Mouse (Mus musculus) embryonic facial prominence, embryonic 12.5 days (tissue): Measurements from ENCODE around the gene Atp2a1. TPM values are rescaled to one million over a fixed set of nuclear protein-coding genes. Genes with fewer than 3 reads are reported as not detected.
"Not testable (repeated sequence)": the region's sequence is repeated elsewhere in the genome, so short reads cannot be mapped to it uniquely, and the experiment has no call there.

Experiments used
- ATAC-seq: fragments of 200-750 bp; cut with Nextera tagmentation; 2 replicates; pipeline ENCODE4 v1.8.0; 2017; ENCODE audit not compliant: insufficient number of reproducible peaks, insufficient read depth, low FRiP score, low TSS enrichment
- H3K27ac ChIP-seq: fragments of 300-500 bp; sonication (generic); 2 replicates; pipeline ENCODE4 v1.5.1; 2016; ENCODE audit warnings: mild to moderate bottlenecking
- H3K27me3 ChIP-seq: fragments of 300-500 bp; sonication (generic); 2 replicates; pipeline ENCODE4 v1.6.1; 2016; ENCODE audit warnings: mild to moderate bottlenecking, moderate library complexity
- H3K36me3 ChIP-seq: fragments of 300-500 bp; sonication (generic); 2 replicates; pipeline ENCODE4 v1.6.1; 2016; ENCODE audit warnings: mild to moderate bottlenecking
- H3K4me1 ChIP-seq: fragments of 300-500 bp; sonication (generic); 2 replicates; pipeline ENCODE4 v1.6.1; 2016
- H3K4me2 ChIP-seq: fragments of 300-500 bp; sonication (generic); replicated peaks from 2 replicates; pipeline ENCODE4 v1.6.1; 2016; ENCODE audit warnings: mild to moderate bottlenecking, moderate library complexity
- H3K4me3 ChIP-seq: fragments of 300-500 bp; sonication (generic); 2 replicates; pipeline ENCODE4 v1.5.1; 2016; ENCODE audit warnings: mild to moderate bottlenecking
- H3K9ac ChIP-seq: fragments of 300-500 bp; sonication (generic); 2 replicates; pipeline ENCODE4 v1.6.1; 2016; ENCODE audit warnings: mild to moderate bottlenecking, moderate library complexity
- H3K9me3 ChIP-seq: fragments of 300-500 bp; sonication (generic); 2 replicates; pipeline ENCODE4 v1.6.1; 2016; ENCODE audit warnings: mild to moderate bottlenecking, moderate library complexity
- WGBS: fragments of 180-500 bp; shearing (Covaris S2); methylation state at CpG from one replicate; pipeline ENCODE4 v1.1.7; 2016; 5-methylcytosine and 5-hydroxymethylcytosine counted together
- polyA plus RNA-seq: library from polyadenylated mRNA; unstranded; fragments of >200 nt; fragmentation: Nextera tagmentation; extraction: Ambion mirVana; gene quantifications from 2 replicates; pipeline ENCODE4 v1.2.1, GENCODE M21; 2016

Atp2a1 gene
- polyA plus RNA-seq, 1 experiment from 2014 or later, result 26.8 TPM

- no peaks in the 10 kb centered on the region for H3K9me3 ChIP-seq
- 90% methylated on average over 6 of the region's 6 CpGs for WGBS
- H3K4me1 ChIP-seq, result no peaks in the 10 kb centered on the region
- H3K27me3 ChIP-seq, result no peaks in the 10 kb centered on the region
- peaks cover 95% of the 10 kb centered on the region for H3K36me3 ChIP-seq
- H3K9ac ChIP-seq, result no peak overlapping the region
- no peak for ATAC-seq
- no peak overlapping the region for H3K4me3 ChIP-seq
- no peak overlapping the region for H3K4me2 ChIP-seq
- H3K27ac ChIP-seq, result no peak overlapping the region
Observed at GRCm38 (mm10) chr7:126494120-126494519, 31.2 kb upstream of the Atp2a1 start.

- no peak overlapping the region for H3K4me3 ChIP-seq
- H3K4me1 ChIP-seq, result peaks cover 7% of the 10 kb centered on the region; the same call in 1 of the 2 replicates
- no peak overlapping the region for H3K27ac ChIP-seq
- no peaks in the 10 kb centered on the region for H3K27me3 ChIP-seq
- H3K9ac ChIP-seq, result no peak overlapping the region; the same call in 1 of the 2 replicates
- H3K36me3 ChIP-seq, result peaks cover 76% of the 10 kb centered on the region
- WGBS, result 63% methylated on average over 11 of the region's 11 CpGs
- H3K9me3 ChIP-seq, result no peaks in the 10 kb centered on the region
- no peak overlapping the region for H3K4me2 ChIP-seq
- ATAC-seq, result no peak
Observed at GRCm38 (mm10) chr7:126491973-126492372, 29.1 kb upstream of the Atp2a1 start.

GRCm38 (mm10) chr7:126491005-126491404, 28.1 kb upstream of the Atp2a1 start:
- no peak overlapping the region for H3K9ac ChIP-seq
- peaks cover 66% of the 10 kb centered on the region for H3K36me3 ChIP-seq
- WGBS, result 85% methylated on average over 1 of the region's 1 CpGs
- no peak for ATAC-seq
- H3K4me2 ChIP-seq, result no peak overlapping the region
- no peak overlapping the region for H3K4me3 ChIP-seq
- H3K27me3 ChIP-seq, result no peaks in the 10 kb centered on the region
- H3K4me1 ChIP-seq, result peaks cover 7% of the 10 kb centered on the region; the same call in 1 of the 2 replicates
- H3K27ac ChIP-seq, result no peak overlapping the region
- no peaks in the 10 kb centered on the region for H3K9me3 ChIP-seq

GRCm38 (mm10) chr7:126487617-126488385, 24.9 kb upstream of the Atp2a1 start:
- not testable (repeated sequence) for H3K27ac ChIP-seq, H3K9me3 ChIP-seq, H3K27me3 ChIP-seq, ATAC-seq, H3K4me1 ChIP-seq
- H3K4me2 ChIP-seq, result peak overlapping the region; percentile 86
- H3K9ac ChIP-seq, result peak overlapping the region; percentile 68
- WGBS, result 18% methylated on average over 25 of the region's 25 CpGs
- peak overlapping the region; percentile 77 for H3K4me3 ChIP-seq
- H3K36me3 ChIP-seq, result peaks cover 34% of the 10 kb centered on the region

GRCm38 (mm10) chr7:126487052-126487483, 24.2 kb upstream of the Atp2a1 start, which contains the start of gene Tufm:
Gene Tufm (plus strand): TSS chr7:126487361.
- Histone ChIP-seq H3K4me2 (peak within 1 kb of the TSS; percentile 86), H3K36me3 (peaks cover 27% of the 10 kb centered on the region), H3K27ac (peak within 1 kb of the TSS; percentile 65), H3K4me3 (peak within 1 kb of the TSS; percentile 77), H3K9me3 (no peaks in the 10 kb centered on the region), H3K27me3 (no peaks in the 10 kb centered on the region), H3K4me1 (peaks cover 10% of the 10 kb centered on the region; the same call in 1 of the 2 replicates), H3K9ac (peak within 1 kb of the TSS; percentile 68)
- peak; percentile 89 for ATAC-seq
- under 1% methylated on average over 32 of the region's 32 CpGs for WGBS

- Histone ChIP-seq H3K36me3 (no peaks in the 10 kb centered on the region), H3K27ac (peak overlapping the region; percentile 71), H3K27me3 (no peaks in the 10 kb centered on the region), H3K4me2 (peak overlapping the region; percentile 58), H3K9ac (peak overlapping the region; percentile 31), H3K4me3 (peak overlapping the region; percentile 32), H3K4me1 (0 out of 2 replicates have a peak, but pooled peaks cover 3% of the 10 kb centered on the region), H3K9me3 (0 out of 2 replicates have a peak, but pooled peaks cover 3% of the 10 kb centered on the region)
- under 1% methylated on average over 23 of the region's 23 CpGs for WGBS
- peak; percentile 80 for ATAC-seq
Observed at GRCm38 (mm10) chr7:126482392-126482871, 19.5 kb upstream of the Atp2a1 start.

- H3K9me3 ChIP-seq, result 0 out of 2 replicates have a peak, but pooled peaks cover 3% of the 10 kb centered on the region
- H3K9ac ChIP-seq, result no peak overlapping the region
- 28% methylated on average over 5 of the region's 5 CpGs for whole genome bisulfite sequencing
- H3K27me3 ChIP-seq, result no peaks in the 10 kb centered on the region
- H3K4me1 ChIP-seq, result 0 out of 2 replicates have a peak, but pooled peaks cover 3% of the 10 kb centered on the region
- no peaks in the 10 kb centered on the region for H3K36me3 ChIP-seq
- no peak for ATAC-seq
- H3K27ac ChIP-seq, result no peak overlapping the region
- H3K4me2 ChIP-seq, result no peak overlapping the region
- no peak overlapping the region for H3K4me3 ChIP-seq
Observed at GRCm38 (mm10) chr7:126481699-126482098, 18.8 kb upstream of the Atp2a1 start.

GRCm38 (mm10) chr7:126474993-126475581, 12.2 kb upstream of the Atp2a1 start, which contains the start of gene Sh2b1:
Gene Sh2b1 (minus strand): TSS chr7:126475424.
- peaks cover 29% of the 10 kb centered on the region for H3K36me3 ChIP-seq
- WGBS, result under 1% methylated on average over 53 of the region's 53 CpGs

GRCm38 (mm10) chr7:126474486-126474955, 11.6 kb upstream of the Atp2a1 start:
- Histone ChIP-seq H3K4me3 (peak overlapping the region; percentile 90), H3K4me1 (peaks cover 16% of the 10 kb centered on the region), H3K36me3 (peaks cover 34% of the 10 kb centered on the region), H3K27me3 (no peaks in the 10 kb centered on the region), H3K4me2 (peak overlapping the region; percentile 96), H3K27ac (peak overlapping the region; percentile 92), H3K9ac (peak overlapping the region; percentile 98), H3K9me3 (no peaks in the 10 kb centered on the region)
- WGBS, result 1% methylated on average over 27 of the region's 27 CpGs
- peak; percentile 42 for ATAC-seq

More at GRCm38 (mm10) chr7:126474993-126475581, 12.2 kb upstream of the Atp2a1 start, which contains the start of gene Sh2b1:
- Histone ChIP-seq H3K4me2 (peak within 1 kb of the TSS; percentile 96), H3K27ac (peak within 1 kb of the TSS; percentile 92), H3K9ac (peak within 1 kb of the TSS; percentile 98), H3K9me3 (no peaks in the 10 kb centered on the region), H3K4me3 (peak within 1 kb of the TSS; percentile 90), H3K4me1 (peaks cover 16% of the 10 kb centered on the region), H3K27me3 (no peaks in the 10 kb centered on the region)
- ATAC-seq, result peak; percentile 89

- Histone ChIP-seq H3K4me3 (peak overlapping the region; percentile 90), H3K36me3 (peaks cover 44% of the 10 kb centered on the region), H3K9me3 (no peaks in the 10 kb centered on the region), H3K27ac (no peak overlapping the region), H3K27me3 (no peaks in the 10 kb centered on the region), H3K4me1 (peaks cover 16% of the 10 kb centered on the region), H3K4me2 (peak overlapping the region; percentile 96), H3K9ac (peak overlapping the region; percentile 36; the same call in 1 of the 2 replicates)
- 81% methylated on average over 9 of the region's 9 CpGs for WGBS
- no peak for ATAC-seq
Observed at GRCm38 (mm10) chr7:126473470-126474086, 10.7 kb upstream of the Atp2a1 start.

GRCm38 (mm10) chr7:126472713-126473112, 9.8 kb upstream of the Atp2a1 start:
- no peaks in the 10 kb centered on the region for H3K9me3 ChIP-seq
- 93% methylated on average over 16 of the region's 16 CpGs for WGBS
- ATAC-seq, result no peak
- no peak overlapping the region for H3K4me3 ChIP-seq
- H3K27me3 ChIP-seq, result no peaks in the 10 kb centered on the region
- H3K4me1 ChIP-seq, result peaks cover 16% of the 10 kb centered on the region
- no peak overlapping the region for H3K4me2 ChIP-seq
- H3K36me3 ChIP-seq, result peaks cover 52% of the 10 kb centered on the region
- 0 out of 2 replicates have a peak overlapping the region, but pooled peaks have one; percentile 10 for H3K9ac ChIP-seq
- no peak overlapping the region for H3K27ac ChIP-seq
